14 mouse cellular contexts compared by ENCODE assay signal in genomic region chr15:89455642-89456041, GRCm38 (mm10). TPM values are rescaled to one million over a fixed set of nuclear protein-coding genes. Genes with fewer than 3 reads are reported as not detected.
DNase-seq lines count a peak whose midpoint lies in the region; ATAC-seq and TF ChIP-seq lines count a peak whose summit lies in the region.
"Had no signal": no experiment of that assay in that cellular context is flagged by ENCODE, and none has a peak within 500 bp of the region (broad histone marks: within the 10 kb centered on the region; RNA-seq: fewer than 3 reads in every experiment).

No protein-coding gene starts in this region.

- no peak for TF ChIP-seq POLR2A in kidney, adult 2 months (IDR thresholded peaks at IDR 0.05; ENCODE audit: low read depth, low read length)

- H3K4me3 ChIP-seq in forebrain, embryonic 10.5 days = peak overlapping the region; percentile 84; the same call in 1 of the 2 replicates
- peak overlapping the region; percentile 78 for H3K4me3 ChIP-seq in hindbrain, embryonic 12.5 days
- peak overlapping the region; percentile 78 for H3K4me3 ChIP-seq in midbrain, embryonic 15.5 days
- H3K4me3 ChIP-seq in kidney, adult 2 months (ENCODE audit: insufficient read depth, low read depth, low read length) = no peak overlapping the region
- H3K4me3 ChIP-seq: liver, embryonic 15.5 days had no signal

- H3K36me3 ChIP-seq in forebrain, embryonic 10.5 days (replicated peaks) = peaks cover 45% of the 10 kb centered on the region
- peaks cover 41% of the 10 kb centered on the region for H3K36me3 ChIP-seq in hindbrain, embryonic 12.5 days
- H3K36me3 ChIP-seq in midbrain, embryonic 15.5 days (replicated peaks) = peaks cover 38% of the 10 kb centered on the region
- H3K36me3 ChIP-seq in kidney, adult 2 months (ENCODE audit: control insufficient read depth, insufficient read depth, low read length) = no peaks in the 10 kb centered on the region
- H3K36me3 ChIP-seq: limb, embryonic 10.5 days; liver, embryonic 15.5 days had no signal

- H3K27ac ChIP-seq in forebrain, embryonic 10.5 days = no peak overlapping the region
- no peak overlapping the region for H3K27ac ChIP-seq in hindbrain, embryonic 12.5 days
- no peak overlapping the region for H3K27ac ChIP-seq in midbrain, embryonic 15.5 days
- no peak overlapping the region for H3K27ac ChIP-seq in kidney, adult 2 months (ENCODE audit: insufficient read depth, low read depth, low read length)
- H3K27ac ChIP-seq: limb, embryonic 10.5 days; liver, embryonic 15.5 days had no signal

- H3K9me3 ChIP-seq in forebrain, embryonic 10.5 days = no peaks in the 10 kb centered on the region
- no peaks in the 10 kb centered on the region for H3K9me3 ChIP-seq in hindbrain, embryonic 12.5 days (replicated peaks)
- no peaks in the 10 kb centered on the region for H3K9me3 ChIP-seq in midbrain, embryonic 15.5 days
- H3K9me3 ChIP-seq: limb, embryonic 10.5 days; liver, embryonic 15.5 days had no signal

- no peak for TF ChIP-seq CTCF in kidney, adult 2 months (conservative IDR thresholded peaks at IDR 0.05; ENCODE audit: insufficient read depth, insufficient read length, low read depth, low read length)

- peak overlapping the region; percentile 82; the same call in 1 of the 2 replicates for H3K9ac ChIP-seq in hindbrain, embryonic 12.5 days
- peak overlapping the region; percentile 85 for H3K9ac ChIP-seq in midbrain, embryonic 15.5 days
- H3K9ac ChIP-seq: liver, embryonic 15.5 days had no signal

- no peak for ATAC-seq in cerebellum, adult (ENCODE audit: insufficient number of reproducible peaks, low FRiP score, low TSS enrichment)
- ATAC-seq in hindbrain, embryonic 12.5 days (ENCODE audit: low FRiP score) = no peak
- no peak for ATAC-seq in midbrain, embryonic 15.5 days (replicated peaks)

- peaks cover 56% of the 10 kb centered on the region for H3K27me3 ChIP-seq in forebrain, embryonic 10.5 days (ENCODE audit: poor library complexity, severe bottlenecking)
- peaks cover 11% of the 10 kb centered on the region for H3K27me3 ChIP-seq in hindbrain, embryonic 12.5 days
- H3K27me3 ChIP-seq in midbrain, embryonic 15.5 days (replicated peaks) = no peaks in the 10 kb centered on the region
- H3K27me3 ChIP-seq in kidney, adult 2 months (replicated peaks; ENCODE audit: control insufficient read depth, insufficient read depth, low read length) = 0 out of 2 replicates have a peak, but pooled peaks cover 1% of the 10 kb centered on the region

- H3K4me2 ChIP-seq in hindbrain, embryonic 12.5 days (replicated peaks) = peak overlapping the region; percentile 83
- H3K4me2 ChIP-seq in midbrain, embryonic 15.5 days = peak overlapping the region; percentile 98
- H3K4me2 ChIP-seq: liver, embryonic 15.5 days had no signal

- WGBS in forebrain, embryonic 10.5 days = 82% methylated on average over 6 of the region's 6 CpGs
- 81% methylated on average over 6 of the region's 6 CpGs for WGBS in hindbrain, embryonic 12.5 days
- WGBS in midbrain, embryonic 15.5 days = 87% methylated on average over 6 of the region's 6 CpGs
- WGBS in kidney, adult 2 months = 72% methylated on average over 6 of the region's 6 CpGs

- H3K4me1 ChIP-seq in forebrain, embryonic 10.5 days = peaks cover 27% of the 10 kb centered on the region
- peaks cover 23% of the 10 kb centered on the region for H3K4me1 ChIP-seq in hindbrain, embryonic 12.5 days
- H3K4me1 ChIP-seq in midbrain, embryonic 15.5 days = peaks cover 32% of the 10 kb centered on the region
- no peaks in the 10 kb centered on the region for H3K4me1 ChIP-seq in kidney, adult 2 months (ENCODE audit: control insufficient read depth, insufficient read depth, low read length)

- peak; percentile 52 for DNase-seq in cerebellum, adult 9-10 months
- DNase-seq in forebrain, embryonic 10.5 days (ENCODE audit: extremely low spot score, low spot score) = no peak
- DNase-seq in kidney, adult 2 months = no peak
- DNase-seq in frontal cortex, postnatal 14 days (ENCODE audit: low spot score in 2 of 2) = no peak
- no peak for DNase-seq in B cell, adult 2 months
- DNase-seq: gastrocnemius, postnatal 25 days; lung, postnatal 36 days; retina, postnatal 1 day had no signal

RNA-seq across cellular contexts. Expression of gene Mapk8ip2, which starts 1.9 kb away (rescaled TPM):
- polyA plus RNA-seq in forebrain, embryonic 10.5 days (2016; fragmentation: Nextera tagmentation; extraction: Ambion mirVana) = 21.2 and 22.4 TPM in 2 replicates
- 53.3 and 56.7 TPM in 2 replicates for polyA plus RNA-seq in hindbrain, embryonic 12.5 days (2016; fragmentation: Nextera tagmentation; extraction: Ambion mirVana)
- polyA plus RNA-seq in midbrain, embryonic 15.5 days (2015; fragmentation: Nextera tagmentation; extraction: Ambion mirVana) = 84.8 and 88.5 TPM in 2 replicates
- polyA plus RNA-seq in kidney, adult 2 months (2012; rRNA removed) = 0.29 and 0.59 TPM in 2 replicates

RNA-seq across cellular contexts. Expression of gene Arsa, which starts 21.6 kb away (rescaled TPM):
- 10.7 and 11.4 TPM in 2 replicates for polyA plus RNA-seq in forebrain, embryonic 10.5 days (2016; fragmentation: Nextera tagmentation; extraction: Ambion mirVana)
- polyA plus RNA-seq in hindbrain, embryonic 12.5 days (2016; fragmentation: Nextera tagmentation; extraction: Ambion mirVana) = 19.5 and 19.8 TPM in 2 replicates
- 31.9 and 32.3 TPM in 2 replicates for polyA plus RNA-seq in midbrain, embryonic 15.5 days (2015; fragmentation: Nextera tagmentation; extraction: Ambion mirVana)
- polyA plus RNA-seq in kidney, adult 2 months (2012; rRNA removed) = 26.0 and 30.0 TPM in 2 replicates

RNA-seq across cellular contexts. Expression of gene Chkb, which starts 25.9 kb away (rescaled TPM):
- polyA plus RNA-seq in forebrain, embryonic 10.5 days (2016; fragmentation: Nextera tagmentation; extraction: Ambion mirVana) = 44.0 and 45.1 TPM in 2 replicates
- 67.4 and 72.0 TPM in 2 replicates for polyA plus RNA-seq in hindbrain, embryonic 12.5 days (2016; fragmentation: Nextera tagmentation; extraction: Ambion mirVana)
- 91.8 and 92.3 TPM in 2 replicates for polyA plus RNA-seq in midbrain, embryonic 15.5 days (2015; fragmentation: Nextera tagmentation; extraction: Ambion mirVana)
- polyA plus RNA-seq in kidney, adult 2 months (2012; rRNA removed) = 58.2 and 62.6 TPM in 2 replicates

RNA-seq across cellular contexts. Expression of gene Gm44502, which starts 26.1 kb away (rescaled TPM):
- not detected in 2 replicates for polyA plus RNA-seq in forebrain, embryonic 10.5 days (2016; fragmentation: Nextera tagmentation; extraction: Ambion mirVana)
- not detected in 2 replicates for polyA plus RNA-seq in hindbrain, embryonic 12.5 days (2016; fragmentation: Nextera tagmentation; extraction: Ambion mirVana)
- not detected in 2 replicates for polyA plus RNA-seq in midbrain, embryonic 15.5 days (2015; fragmentation: Nextera tagmentation; extraction: Ambion mirVana)
- 1.1 and 1.5 TPM in 2 replicates for polyA plus RNA-seq in kidney, adult 2 months (2012; rRNA removed)
- polyA plus RNA-seq: kidney, embryonic 16.5 days; limb, embryonic 10.5 days; liver, embryonic 15.5 days had no signal

RNA-seq across cellular contexts. Expression of gene C730034F03Rik, which starts 26.3 kb away (rescaled TPM):
- 3.9 and 4.3 TPM in 2 replicates for polyA plus RNA-seq in forebrain, embryonic 10.5 days (2016; fragmentation: Nextera tagmentation; extraction: Ambion mirVana)
- polyA plus RNA-seq in hindbrain, embryonic 12.5 days (2016; fragmentation: Nextera tagmentation; extraction: Ambion mirVana) = 4.1 and 4.6 TPM in 2 replicates
- 7.3 and 8.2 TPM in 2 replicates for polyA plus RNA-seq in midbrain, embryonic 15.5 days (2015; fragmentation: Nextera tagmentation; extraction: Ambion mirVana)
- polyA plus RNA-seq in kidney, adult 2 months (2012; rRNA removed) = 0.76 and 0.99 TPM in 2 replicates

Comparison
In these comparisons a context has a peak if more than half of its experiments do, and no peak if none do; other contexts are left out.
1. RNA of gene Mapk8ip2, which starts 1.9 kb away (polyA plus RNA-seq): 84.8 to 88.5 TPM in midbrain, embryonic 15.5 days, 53.3 to 56.7 TPM in hindbrain, embryonic 12.5 days and 21.2 to 22.4 TPM in forebrain, embryonic 10.5 days; 0.29 to 0.59 TPM in kidney, adult 2 months; every median in the first group is over 10 times any median in the second.